Mouse (Mus musculus): ENCODE measurements at regions not wholly inside any gene's neighbourhood (a gene's known extent, or its start where the extent isn't known, plus 50 kb on each side); places are given as distances from the start of the nearest gene placed in this dataset.
"Not testable (repeated sequence)": the region's sequence is repeated elsewhere in the genome, so short reads cannot be mapped to it uniquely, and the experiment has no call there.

DNA sequence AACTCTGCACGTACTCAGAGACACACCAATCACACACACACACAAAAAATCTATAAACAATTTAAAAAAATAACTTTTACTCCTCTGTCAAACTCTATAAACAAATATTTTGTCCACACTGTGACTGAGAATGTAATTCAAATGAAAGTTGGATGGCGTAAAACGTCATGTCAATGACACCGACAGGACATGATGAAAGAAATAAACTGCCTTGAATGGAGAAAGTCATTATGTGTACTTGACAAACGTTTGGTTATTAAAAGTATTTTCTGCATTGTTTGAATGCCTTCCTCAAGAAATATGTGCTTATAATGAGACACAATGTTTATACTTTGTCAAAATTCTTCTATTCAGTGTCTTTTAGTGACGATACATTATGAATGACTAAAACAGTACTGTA, 1171.6 kb upstream of the Pcdh20 start:
- H3K36me3 ChIP-seq (ENCODE audit: control insufficient read depth, insufficient read depth) = no peaks in the 10 kb centered on the region
- H3K4me3 ChIP-seq (ENCODE audit: low read length) = no peak overlapping the region
- no peaks in the 10 kb centered on the region for H3K9me3 ChIP-seq (replicated peaks; ENCODE audit: control insufficient read depth, low read length)
- WGBS = 73% methylated on average over 6 of the region's 6 CpGs
- no peak overlapping the region for H3K9ac ChIP-seq (ENCODE audit: low read length)
- no peak overlapping the region for H3K27ac ChIP-seq (ENCODE audit: low read length)
- no peaks in the 10 kb centered on the region for H3K4me1 ChIP-seq (ENCODE audit: control insufficient read depth, insufficient read depth, low read length)
- H3K27me3 ChIP-seq (ENCODE audit: control insufficient read depth, insufficient read depth, low read length) = no peaks in the 10 kb centered on the region
- no peak overlapping the region for H3K4me2 ChIP-seq (ENCODE audit: low read depth, low read length)
- no peak for ATAC-seq (replicated peaks; ENCODE audit: extremely low read depth, insufficient read depth, low FRiP score)

DNA sequence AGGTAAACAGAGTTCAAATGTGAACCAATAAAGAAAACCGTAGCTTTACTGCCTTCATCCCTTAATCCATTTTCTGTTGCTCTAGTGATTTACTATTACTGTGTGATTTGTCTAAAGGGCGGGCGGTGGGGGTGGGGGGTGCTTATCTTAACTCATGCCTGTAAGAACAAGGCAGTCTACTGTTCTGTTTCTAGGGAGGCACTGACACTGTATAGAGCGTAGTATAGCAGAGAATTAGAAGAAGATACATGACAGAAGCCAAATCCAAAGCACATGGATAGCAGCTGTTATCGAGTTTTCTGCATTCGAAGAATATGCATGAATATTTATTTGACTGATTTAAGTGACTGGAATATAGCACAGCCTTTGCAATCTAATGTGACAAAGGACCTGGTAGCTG, 1168.1 kb upstream of the Pcdh20 start:
- no peaks in the 10 kb centered on the region for H3K4me1 ChIP-seq (ENCODE audit: control insufficient read depth, insufficient read depth, low read length)
- H3K36me3 ChIP-seq (ENCODE audit: control insufficient read depth, insufficient read depth) = no peaks in the 10 kb centered on the region
- no peak overlapping the region for H3K4me2 ChIP-seq (ENCODE audit: low read depth, low read length)
- H3K27me3 ChIP-seq (ENCODE audit: control insufficient read depth, insufficient read depth, low read length) = no peaks in the 10 kb centered on the region
- H3K27ac ChIP-seq (ENCODE audit: low read length) = no peak overlapping the region
- ATAC-seq (replicated peaks; ENCODE audit: extremely low read depth, insufficient read depth, low FRiP score) = no peak
- no peak overlapping the region for H3K4me3 ChIP-seq (ENCODE audit: low read length)
- H3K9ac ChIP-seq (ENCODE audit: low read length) = no peak overlapping the region
- 71% methylated on average over 6 of the region's 6 CpGs for WGBS
- H3K9me3 ChIP-seq (replicated peaks; ENCODE audit: control insufficient read depth, low read length) = no peaks in the 10 kb centered on the region

DNA sequence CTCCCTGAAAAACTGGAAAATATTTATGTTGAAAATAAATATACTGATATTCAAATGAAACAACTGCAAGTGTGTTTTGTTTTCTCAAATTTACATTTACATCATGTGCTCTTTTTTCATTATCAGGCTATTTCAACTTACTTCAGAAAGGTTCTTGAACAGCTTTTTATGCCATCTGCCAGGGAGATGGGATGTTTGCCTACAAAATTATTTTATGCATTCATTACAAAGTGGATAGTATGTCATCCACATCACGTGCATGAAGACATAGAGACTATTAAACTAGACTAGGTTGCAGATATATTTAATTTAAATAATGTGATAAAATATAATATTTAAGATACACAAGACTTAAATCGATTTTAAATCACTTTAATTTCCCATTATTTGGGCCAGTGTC, 1165.5 kb upstream of the Pcdh20 start:
- H3K4me2 ChIP-seq (ENCODE audit: low read depth, low read length) = no peak overlapping the region
- no peaks in the 10 kb centered on the region for H3K9me3 ChIP-seq (replicated peaks; ENCODE audit: control insufficient read depth, low read length)
- H3K4me1 ChIP-seq (ENCODE audit: control insufficient read depth, insufficient read depth, low read length) = no peaks in the 10 kb centered on the region
- H3K27ac ChIP-seq (ENCODE audit: low read length) = no peak overlapping the region
- WGBS = 45% methylated on average over 2 of the region's 2 CpGs
- H3K27me3 ChIP-seq (ENCODE audit: control insufficient read depth, insufficient read depth, low read length) = no peaks in the 10 kb centered on the region
- H3K36me3 ChIP-seq (ENCODE audit: control insufficient read depth, insufficient read depth) = no peaks in the 10 kb centered on the region
- no peak overlapping the region for H3K9ac ChIP-seq (ENCODE audit: low read length)
- ATAC-seq (replicated peaks; ENCODE audit: extremely low read depth, insufficient read depth, low FRiP score) = no peak
- no peak overlapping the region for H3K4me3 ChIP-seq (ENCODE audit: low read length)

GRCm38 (mm10) chr14:89634559-89635124, 1163.4 kb upstream of the Pcdh20 start:
- no peaks in the 10 kb centered on the region for H3K27me3 ChIP-seq (ENCODE audit: control insufficient read depth, insufficient read depth, low read length)
- no peak for ATAC-seq (replicated peaks; ENCODE audit: extremely low read depth, insufficient read depth, low FRiP score)
- no peaks in the 10 kb centered on the region for H3K9me3 ChIP-seq (replicated peaks; ENCODE audit: control insufficient read depth, low read length)
- no peaks in the 10 kb centered on the region for H3K36me3 ChIP-seq (ENCODE audit: control insufficient read depth, insufficient read depth)
- no peaks in the 10 kb centered on the region for H3K4me1 ChIP-seq (ENCODE audit: control insufficient read depth, insufficient read depth, low read length)
- WGBS = 28% methylated on average over 1 of the region's 1 CpGs
- H3K4me3 ChIP-seq (ENCODE audit: low read length) = no peak overlapping the region
- H3K9ac ChIP-seq (ENCODE audit: low read length) = no peak overlapping the region
- H3K27ac ChIP-seq (ENCODE audit: low read length) = no peak overlapping the region
- H3K4me2 ChIP-seq (ENCODE audit: low read depth, low read length) = no peak overlapping the region

GRCm38 (mm10) chr14:89633654-89634053, 1162.5 kb upstream of the Pcdh20 start:
- no peaks in the 10 kb centered on the region for H3K9me3 ChIP-seq (replicated peaks; ENCODE audit: control insufficient read depth, low read length)
- ATAC-seq (replicated peaks; ENCODE audit: extremely low read depth, insufficient read depth, low FRiP score) = no peak
- no peak overlapping the region for H3K9ac ChIP-seq (ENCODE audit: low read length)
- H3K4me3 ChIP-seq (ENCODE audit: low read length) = no peak overlapping the region
- no peak overlapping the region for H3K27ac ChIP-seq (ENCODE audit: low read length)
- no peaks in the 10 kb centered on the region for H3K27me3 ChIP-seq (ENCODE audit: control insufficient read depth, insufficient read depth, low read length)
- no peaks in the 10 kb centered on the region for H3K36me3 ChIP-seq (ENCODE audit: control insufficient read depth, insufficient read depth)
- no peak overlapping the region for H3K4me2 ChIP-seq (ENCODE audit: low read depth, low read length)
- H3K4me1 ChIP-seq (ENCODE audit: control insufficient read depth, insufficient read depth, low read length) = no peaks in the 10 kb centered on the region
- WGBS = 80% methylated on average over 1 of the region's 1 CpGs

GRCm38 (mm10) chr14:89610670-89611069, 1139.5 kb upstream of the Pcdh20 start:
- Histone ChIP-seq H3K4me3 (ENCODE audit: low read length) (no peak overlapping the region), H3K4me2 (ENCODE audit: low read depth, low read length) (no peak overlapping the region), H3K9me3 (replicated peaks; ENCODE audit: control insufficient read depth, low read length) (no peaks in the 10 kb centered on the region), H3K4me1 (ENCODE audit: control insufficient read depth, insufficient read depth, low read length) (no peaks in the 10 kb centered on the region), H3K36me3 (ENCODE audit: control insufficient read depth, insufficient read depth) (no peaks in the 10 kb centered on the region), H3K9ac (ENCODE audit: low read length) (no peak overlapping the region), H3K27me3 (ENCODE audit: control insufficient read depth, insufficient read depth, low read length) (no peaks in the 10 kb centered on the region), H3K27ac (ENCODE audit: low read length) (no peak overlapping the region)
- 52% methylated on average over 2 of the region's 2 CpGs for WGBS
- no peak for ATAC-seq (replicated peaks; ENCODE audit: extremely low read depth, insufficient read depth, low FRiP score)

DNA sequence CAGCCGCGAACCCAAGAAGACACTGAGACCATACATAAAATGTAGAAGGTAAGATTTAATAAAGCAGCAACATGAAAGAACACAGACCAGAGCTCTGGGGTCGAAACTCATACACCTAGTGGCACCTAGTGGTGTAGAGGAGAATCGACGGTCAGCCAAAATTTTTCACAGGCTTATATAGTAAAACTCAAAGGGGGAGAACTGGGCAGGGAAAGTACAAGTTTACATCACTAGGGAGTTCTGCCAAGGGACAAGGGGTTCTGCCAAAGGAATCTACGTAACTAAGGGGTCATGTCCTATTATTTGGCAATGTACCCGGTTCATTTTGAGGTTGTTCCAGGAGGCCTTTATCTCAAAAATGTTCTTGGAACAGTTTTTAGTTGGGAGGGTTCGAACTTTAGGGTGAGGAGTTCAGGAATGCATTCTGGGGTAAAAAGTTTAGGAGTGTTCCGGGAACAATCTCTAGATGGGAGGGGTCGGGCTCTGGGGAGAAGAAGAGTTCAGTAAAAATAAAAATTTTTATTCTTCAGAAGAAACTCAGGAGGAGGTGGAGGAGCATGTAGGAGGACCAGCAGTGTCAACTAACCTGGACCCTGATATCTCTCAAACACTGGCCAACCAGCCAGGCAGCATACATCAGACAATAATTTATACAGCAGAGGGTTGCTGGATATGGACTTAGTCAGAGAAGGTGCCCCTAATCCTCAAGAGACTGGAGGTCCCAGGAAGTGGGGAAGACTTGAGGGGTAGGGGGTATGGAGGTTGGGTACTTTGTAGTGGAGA, 1138.7 kb upstream of the Pcdh20 start:
- H3K4me3 ChIP-seq (ENCODE audit: low read length); H3K36me3 ChIP-seq (ENCODE audit: control insufficient read depth, insufficient read depth); H3K4me2 ChIP-seq (ENCODE audit: low read depth, low read length); H3K27me3 ChIP-seq (ENCODE audit: control insufficient read depth, insufficient read depth, low read length); H3K9ac ChIP-seq (ENCODE audit: low read length); H3K4me1 ChIP-seq (ENCODE audit: control insufficient read depth, insufficient read depth, low read length); H3K9me3 ChIP-seq (replicated peaks; ENCODE audit: control insufficient read depth, low read length): not testable (repeated sequence)
- ATAC-seq (replicated peaks; ENCODE audit: extremely low read depth, insufficient read depth, low FRiP score) = 0 out of 2 replicates have a peak, but pooled peaks have one; percentile 49
- WGBS = 40% methylated on average over 10 of the region's 10 CpGs
- peak overlapping the region; percentile 15; the same call in 1 of the 2 replicates for H3K27ac ChIP-seq (ENCODE audit: low read length)

DNA sequence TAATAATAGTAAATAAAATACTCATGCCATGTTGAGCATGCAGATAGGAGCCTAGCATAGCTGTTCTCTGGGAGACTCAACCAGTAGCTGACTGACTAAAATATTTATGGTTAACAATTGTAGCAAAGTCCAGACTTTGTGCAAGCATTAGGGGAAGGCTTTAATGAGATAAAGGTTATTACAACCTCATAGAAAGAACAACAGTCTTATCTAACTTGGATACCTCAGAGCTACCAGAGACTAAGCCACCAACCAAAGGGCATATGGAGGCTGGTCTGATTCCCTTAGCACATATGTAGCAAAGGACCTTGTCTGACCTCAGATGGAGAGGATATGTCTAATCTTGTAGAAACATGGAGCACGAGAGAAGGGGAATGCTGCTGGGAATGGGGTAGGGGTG, 1136.4 kb upstream of the Pcdh20 start:
- no peaks in the 10 kb centered on the region for H3K9me3 ChIP-seq (replicated peaks; ENCODE audit: control insufficient read depth, low read length)
- 54% methylated on average over 1 of the region's 1 CpGs for WGBS
- ATAC-seq (replicated peaks; ENCODE audit: extremely low read depth, insufficient read depth, low FRiP score) = no peak
- H3K9ac ChIP-seq (ENCODE audit: low read length) = no peak overlapping the region
- no peaks in the 10 kb centered on the region for H3K36me3 ChIP-seq (ENCODE audit: control insufficient read depth, insufficient read depth)
- no peak overlapping the region for H3K4me2 ChIP-seq (ENCODE audit: low read depth, low read length)
- H3K4me1 ChIP-seq (ENCODE audit: control insufficient read depth, insufficient read depth, low read length) = no peaks in the 10 kb centered on the region
- no peak overlapping the region for H3K27ac ChIP-seq (ENCODE audit: low read length)
- H3K27me3 ChIP-seq (ENCODE audit: control insufficient read depth, insufficient read depth, low read length) = no peaks in the 10 kb centered on the region
- no peak overlapping the region for H3K4me3 ChIP-seq (ENCODE audit: low read length)

GRCm38 (mm10) chr14:89597812-89598211, 1126.6 kb upstream of the Pcdh20 start:
- Histone ChIP-seq H3K4me2 (ENCODE audit: low read depth, low read length) (no peak overlapping the region), H3K4me1 (ENCODE audit: control insufficient read depth, insufficient read depth, low read length) (no peaks in the 10 kb centered on the region), H3K9me3 (replicated peaks; ENCODE audit: control insufficient read depth, low read length) (no peaks in the 10 kb centered on the region), H3K27me3 (ENCODE audit: control insufficient read depth, insufficient read depth, low read length) (no peaks in the 10 kb centered on the region), H3K36me3 (ENCODE audit: control insufficient read depth, insufficient read depth) (no peaks in the 10 kb centered on the region), H3K9ac (ENCODE audit: low read length) (no peak overlapping the region), H3K27ac (ENCODE audit: low read length) (no peak overlapping the region), H3K4me3 (ENCODE audit: low read length) (no peak overlapping the region)
- no peak for ATAC-seq (replicated peaks; ENCODE audit: extremely low read depth, insufficient read depth, low FRiP score)
- WGBS = 81% methylated on average over 1 of the region's 1 CpGs

All from heart, embryonic 16.5 days (tissue).